Mouse (Mus musculus) hindbrain, embryonic 15.5 days (tissue): ENCODE data around the gene Fbxl22. TPM values are rescaled to one million over a fixed set of nuclear protein-coding genes. Genes with fewer than 3 reads are reported as not detected.

Source experiments
- polyA plus RNA-seq: library from polyadenylated mRNA; unstranded; fragments of >200 nt; fragmentation: Nextera tagmentation; extraction: Ambion mirVana; gene quantifications from 2 replicates; pipeline ENCODE4 v1.2.1, GENCODE M21; 2015

Fbxl22 gene
- polyA plus RNA-seq, 1 experiment from 2014 or later: 1.2 TPM

Other genes starting within 250 kb of the Fbxl22 start
- gene Herc1, start 164.1 kb downstream of the Fbxl22 start, polyA plus RNA-seq: 42.6 and 44.1 TPM in 2 replicates
- 57.1 and 67.8 TPM in 2 replicates for gene Usp3, start 78.5 kb upstream of the Fbxl22 start, polyA plus RNA-seq
- 5.3 and 6.6 TPM in 2 replicates for gene Car12, start 199.1 kb upstream of the Fbxl22 start, polyA plus RNA-seq